Mouse (Mus musculus): ENCODE data around the gene Klhl3. TPM values are rescaled to one million over a fixed set of nuclear protein-coding genes. Genes with fewer than 3 reads are reported as not detected.

The Klhl3 gene
- polyA plus RNA-seq (2014; fragmentation: Illumina TruSeq; extraction: RNeasy Lipid Tissue Mini Kit (QIAGEN cat#74804); ENCODE audit: low read depth, low replicate concordance) = 1.2 TPM

GRCm38 (mm10) chr13:58113061-58113900 is at the start of gene Klhl3:
Klhl3 (minus strand) TSS chr13:58113592.

GRCm38 (mm10) chr13:58157447-58158098 is 44.2 kb upstream of the Klhl3 start, which contains the start of gene Idnk:
Idnk (plus strand) TSS chr13:58157649.

GRCm38 (mm10) chr13:58128396-58128767 is 15.0 kb upstream of the Klhl3 start, which contains the start of gene Hnrnpa0:
Hnrnpa0 (minus strand) TSS chr13:58128556.

Other genes starting within 250 kb of the Klhl3 start
- gene Spock1, start 205.3 kb downstream of the Klhl3 start, polyA plus RNA-seq (2014; fragmentation: Illumina TruSeq; extraction: RNeasy Lipid Tissue Mini Kit (QIAGEN cat#74804); ENCODE audit: low read depth, low replicate concordance) = 13.3 TPM
- 131 TPM for gene Hnrnpa0, start 15.0 kb upstream of the Klhl3 start, polyA plus RNA-seq (2014; fragmentation: Illumina TruSeq; extraction: RNeasy Lipid Tissue Mini Kit (QIAGEN cat#74804); ENCODE audit: low read depth, low replicate concordance)
- gene Idnk, start 44.1 kb upstream of the Klhl3 start, polyA plus RNA-seq (2014; fragmentation: Illumina TruSeq; extraction: RNeasy Lipid Tissue Mini Kit (QIAGEN cat#74804); ENCODE audit: low read depth, low replicate concordance) = 10.3 TPM
- gene Ubqln1, start 102.1 kb upstream of the Klhl3 start, polyA plus RNA-seq (2014; fragmentation: Illumina TruSeq; extraction: RNeasy Lipid Tissue Mini Kit (QIAGEN cat#74804); ENCODE audit: low read depth, low replicate concordance) = 234 TPM
- 115 TPM for gene Gkap1, start 162.1 kb upstream of the Klhl3 start, polyA plus RNA-seq (2014; fragmentation: Illumina TruSeq; extraction: RNeasy Lipid Tissue Mini Kit (QIAGEN cat#74804); ENCODE audit: low read depth, low replicate concordance)
- gene Kif27, start 245.5 kb upstream of the Klhl3 start, polyA plus RNA-seq (2014; fragmentation: Illumina TruSeq; extraction: RNeasy Lipid Tissue Mini Kit (QIAGEN cat#74804); ENCODE audit: low read depth, low replicate concordance) = 1.7 TPM